Comparison of ENCODE assay signal across 32 mouse cellular contexts in the genomic region with DNA sequence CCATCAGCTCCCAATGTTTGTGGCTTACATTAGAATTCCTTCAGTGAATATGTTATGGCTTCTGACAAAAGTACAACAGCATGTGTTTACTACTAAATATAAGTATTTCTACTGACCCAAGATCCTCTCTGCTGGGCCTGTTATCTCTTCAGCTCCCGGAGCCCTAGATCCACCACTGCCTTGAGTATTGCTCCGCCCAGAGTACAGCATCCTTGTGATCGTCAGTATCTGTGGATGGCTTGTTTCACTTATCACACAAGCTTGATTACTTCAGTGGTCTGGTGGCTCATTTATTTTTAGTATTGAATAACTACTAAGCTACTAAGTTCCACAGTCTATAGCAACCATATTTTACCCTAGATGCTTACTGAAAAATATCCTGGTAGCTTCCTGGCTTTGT. TPM values are rescaled to one million over a fixed set of nuclear protein-coding genes. Genes with fewer than 3 reads are reported as not detected.
A peak's percentile ranks its signal among the peaks of the same experiment; 100 is the strongest.
DNase-seq lines count a peak whose midpoint lies in the region; ATAC-seq and TF ChIP-seq lines count a peak whose summit lies in the region.
"Had no signal": no experiment of that assay in that cellular context is flagged by ENCODE, and none has a peak within 500 bp of the region (broad histone marks: within the 10 kb centered on the region; RNA-seq: fewer than 3 reads in every experiment).

No protein-coding gene starts in this region.

- H3K4me2 ChIP-seq in liver, embryonic 15.5 days = peak overlapping the region; percentile 42
- H3K4me2 ChIP-seq: embryonic facial prominence, embryonic 12.5 days; forebrain, embryonic 12.5 days; heart, embryonic 11.5 days; hindbrain, embryonic 15.5 days; limb, embryonic 13.5 days; midbrain, embryonic 11.5 days had no signal

- H3K4me1 ChIP-seq in MEL (ENCODE audit: control insufficient read depth in 1 of 2, insufficient read depth in 2 of 2, low read length in 2 of 2) = peaks cover 19 to 30% of the 10 kb centered on the region in 2 experiments
- H3K4me1 ChIP-seq in liver, embryonic 15.5 days (replicated peaks) = peaks cover 64% of the 10 kb centered on the region
- H3K4me1 ChIP-seq: forebrain, embryonic 12.5 days; hindbrain, embryonic 15.5 days had no signal

- H3K79me2 ChIP-seq in MEL (ENCODE audit: control insufficient read depth, insufficient read depth, low read length, poor library complexity) = no peaks in the 10 kb centered on the region

- intact Hi-C loops in gastrocnemius, adult 2 months (cut with DNase I) = no loop called here
- intact Hi-C loops in heart, postnatal 36 days (cut with DNase I) = no loop called here

- H3K27ac ChIP-seq in MEL (ENCODE audit: control insufficient read depth, low read depth, low read length) = no peak overlapping the region
- H3K27ac ChIP-seq in liver, embryonic 15.5 days (replicated peaks) = peak overlapping the region; percentile 86
- no peak overlapping the region for H3K27ac ChIP-seq in gastrocnemius, adult 2 months
- H3K27ac ChIP-seq: embryonic facial prominence, embryonic 12.5 days; forebrain, embryonic 12.5 days; hindbrain, embryonic 15.5 days; kidney, postnatal 0 days; limb, embryonic 13.5 days; macrophage had no signal

- peak; percentile 64 for ATAC-seq in liver, embryonic 15.5 days (ENCODE audit: insufficient read depth)
- ATAC-seq: activated CD4-positive, CD25-positive, alpha-beta regulatory T cell, adult 4 months; CD4-positive, CD25-positive, alpha-beta regulatory T cell, adult 4 months; forebrain, postnatal 0 days; midbrain, embryonic 16.5 days had no signal

- peaks cover 0 to 38% of the 10 kb centered on the region in 2 experiments; a peak in 2 of 4 replicates for H3K36me3 ChIP-seq in MEL (ENCODE audit: control insufficient read depth in 1 of 2, insufficient read depth in 2 of 2, low read length in 2 of 2)
- peaks cover 8% of the 10 kb centered on the region for H3K36me3 ChIP-seq in liver, embryonic 15.5 days (replicated peaks)
- H3K36me3 ChIP-seq: embryonic facial prominence, embryonic 12.5 days; forebrain, embryonic 12.5 days; hindbrain, embryonic 15.5 days; limb, embryonic 13.5 days had no signal

- H3K9me3 ChIP-seq in MEL (replicated peaks; ENCODE audit: insufficient read depth, low read length) = no peaks in the 10 kb centered on the region
- no peaks in the 10 kb centered on the region for H3K9me3 ChIP-seq in liver, embryonic 15.5 days (replicated peaks)
- H3K9me3 ChIP-seq: embryonic facial prominence, embryonic 12.5 days; forebrain, embryonic 12.5 days; hindbrain, embryonic 15.5 days; limb, embryonic 13.5 days had no signal

- no peak for TF ChIP-seq POLR2A in MEL (IDR thresholded peaks at IDR 0.05; ENCODE audit: control insufficient read depth in 1 of 2, insufficient read depth in 1 of 2, low read depth in 1 of 2, low read length in 2 of 2, poor library complexity in 1 of 2)

- WGBS in liver, embryonic 15.5 days (ENCODE audit: insufficient replicate concordance) = 23% methylated on average over 3 of the region's 3 CpGs

- TF ChIP-seq CTCF in MEL (IDR thresholded peaks at IDR 0.05 in 2 of 3, conservative IDR thresholded peaks at IDR 0.05 in 1 of 3; ENCODE audit: control insufficient read depth in 1 of 3, insufficient read depth in 1 of 3, low read depth in 2 of 3, low read length in 3 of 3, poor library complexity in 1 of 3, severe bottlenecking in 1 of 3) = no peak
- TF ChIP-seq CTCF in gastrocnemius, adult 2 months (IDR thresholded peaks at IDR 0.05) = no peak

- TF ChIP-seq RAD21 in MEL (IDR thresholded peaks at IDR 0.05; ENCODE audit: low read depth, low read length) = no peak

- TF ChIP-seq EP300 in MEL (IDR thresholded peaks at IDR 0.05; ENCODE audit: low read depth in 1 of 2, low read length in 2 of 2) = no peak

- H3K27me3 ChIP-seq in MEL (ENCODE audit: control insufficient read depth in 1 of 2, insufficient read depth in 2 of 2, low read length in 2 of 2) = no peaks in the 10 kb centered on the region
- H3K27me3 ChIP-seq in liver, embryonic 15.5 days = no peaks in the 10 kb centered on the region
- H3K27me3 ChIP-seq: embryonic facial prominence, embryonic 12.5 days; forebrain, embryonic 12.5 days; hindbrain, embryonic 15.5 days; limb, embryonic 13.5 days had no signal

- H3K4me3 ChIP-seq in MEL (ENCODE audit: control insufficient read depth in 1 of 2, insufficient read depth in 1 of 2, low read depth in 2 of 2, low read length in 2 of 2) = no peak overlapping the region
- H3K4me3 ChIP-seq in liver, embryonic 15.5 days (replicated peaks) = no peak overlapping the region
- no peak overlapping the region for H3K4me3 ChIP-seq in gastrocnemius, adult 2 months
- H3K4me3 ChIP-seq: embryonic facial prominence, embryonic 12.5 days; forebrain, embryonic 12.5 days; hindbrain, embryonic 15.5 days; limb, embryonic 13.5 days had no signal

- no peak overlapping the region for H3K9ac ChIP-seq in MEL (ENCODE audit: control insufficient read depth, low read depth, low read length, poor library complexity, severe bottlenecking)
- H3K9ac ChIP-seq in liver, embryonic 15.5 days = peak overlapping the region; percentile 30; the same call in 1 of the 2 replicates
- H3K9ac ChIP-seq: embryonic facial prominence, embryonic 12.5 days; forebrain, embryonic 12.5 days; forebrain, postnatal 0 days; hindbrain, embryonic 15.5 days; limb, embryonic 13.5 days had no signal

- DNase-seq in MEL (ENCODE audit: low read depth, low spot score) = peak; percentile 44
- peak; percentile 70 for DNase-seq in c-Kit-negative CD71-positive TER-119-positive erythroid progenitor cells, embryonic 14.5 days (ENCODE audit: low read depth, low spot score)
- DNase-seq in liver = peak; percentile 83
- no peak for DNase-seq in left cerebral cortex, adult 9 months (ENCODE audit: low spot score in 2 of 2)
- DNase-seq in gastrocnemius, adult 2 months = no peak
- no peak for DNase-seq in heart, postnatal 36 days
- DNase-seq in ovary, adult 18-20 months (ENCODE audit: low spot score) = no peak
- DNase-seq: adrenal gland, adult 8-10 months; cerebellum, adult 11 months; cerebellum, adult 9-11 months; embryo, embryonic 11 days; forebrain, postnatal 0 days; gastrocnemius, postnatal 14 days; heart, adult 11 months; kidney, adult 8-10 months; kidney, postnatal 4 days; layer of hippocampus, adult 9-11 months; lung, adult 2 months; lung, postnatal 10 days; right cerebral cortex, postnatal 4 days had no signal

TF ChIP-seq in MEL, 35 proteins besides CTCF, POLR2A, EP300 and RAD21:
- TF ChIP-seq MAZ (IDR thresholded peaks at IDR 0.05; ENCODE audit: low read depth, low read length) = no peak
- no peak for TF ChIP-seq ZNF384 (IDR thresholded peaks at IDR 0.05; ENCODE audit: low read depth, low read length)
- TF ChIP-seq ELF1 (IDR thresholded peaks at IDR 0.05; ENCODE audit: low read depth, low read length) = no peak
- no peak for TF ChIP-seq MXI1 (IDR thresholded peaks at IDR 0.05; ENCODE audit: low read depth, low read length)
- TF ChIP-seq HCFC1 (IDR thresholded peaks at IDR 0.05; ENCODE audit: low read depth, low read length) = no peak
- TF ChIP-seq JUND (IDR thresholded peaks at IDR 0.05; ENCODE audit: low read depth, low read length) = no peak
- TF ChIP-seq TAL1 (IDR thresholded peaks at IDR 0.05; ENCODE audit: low read length) = no peak
- no peak for TF ChIP-seq MEF2A (IDR thresholded peaks at IDR 0.05; ENCODE audit: extremely low read depth, insufficient replicate concordance, low read depth, low read length, poor library complexity, severe bottlenecking)
- TF ChIP-seq ZKSCAN1 (IDR thresholded peaks at IDR 0.05; ENCODE audit: low read depth, low read length) = no peak
- no peak for TF ChIP-seq UBTF (IDR thresholded peaks at IDR 0.05; ENCODE audit: borderline replicate concordance, insufficient read depth, low read depth, low read length)
- TF ChIP-seq GATA1 (IDR thresholded peaks at IDR 0.05; ENCODE audit: low read depth, low read length) = no peak
- no peak for TF ChIP-seq E2F4 (IDR thresholded peaks at IDR 0.05; ENCODE audit: borderline replicate concordance, low read depth, low read length)
- no peak for TF ChIP-seq NRF1 (IDR thresholded peaks at IDR 0.05; ENCODE audit: insufficient read depth, low read depth, low read length, poor library complexity, severe bottlenecking)
- TF ChIP-seq CHD1 (IDR thresholded peaks at IDR 0.05; ENCODE audit: low read depth, low read length) = no peak
- TF ChIP-seq MAX (IDR thresholded peaks at IDR 0.05; ENCODE audit: low read length) = no peak
- no peak for TF ChIP-seq USF1 (IDR thresholded peaks at IDR 0.05; ENCODE audit: low read depth, low read length)
- no peak for TF ChIP-seq MYB (IDR thresholded peaks at IDR 0.05; ENCODE audit: low read depth, low read length)

RNA-seq across cellular contexts. Expression of a gene that starts 33.1 kb away (rescaled TPM):
- 5.3 and 7.3 TPM in 2 replicates for total RNA-seq in MEL (2012; rRNA removed)
- 1 to 10 TPM in 1 of 2 experiments, not detected in 1; 5.8 TPM for polyA plus RNA-seq in MEL (2012; ENCODE audit: insufficient read depth in 1 of 2, insufficient read length in 2 of 2, low read depth in 1 of 2, low replicate concordance in 2 of 2, missing spikeins in 1 of 2)
- polyA plus RNA-seq in liver, embryonic 15.5 days (2015; fragmentation: Nextera tagmentation; extraction: Ambion mirVana) = 12.0 and 14.4 TPM in 2 replicates
- total RNA-seq in gastrocnemius, adult 2 months (2021) = 10 to 100 TPM in 1 of 2 experiments, 1 to 10 TPM in 1; 8.4 to 10.4 TPM
- total RNA-seq in heart, postnatal 36 days (2021) = 10 to 100 TPM; 40.7 to 42.2 TPM

Comparison
In these comparisons a context has a peak if more than half of its experiments do, and no peak if none do; other contexts are left out.
1. DNase-seq: peak in MEL (single experiment), c-Kit-negative CD71-positive TER-119-positive erythroid progenitor cells, embryonic 14.5 days (single experiment) and liver (single experiment); none in left cerebral cortex, adult 9 months (0 of 2), gastrocnemius, adult 2 months (single experiment), heart, postnatal 36 days (0 of 2) and ovary, adult 18-20 months (single experiment).